Mouse (Mus musculus) heart, postnatal 10 days (tissue): ENCODE measurements around the gene Igflr1. TPM values are rescaled to one million over a fixed set of nuclear protein-coding genes. Genes with fewer than 3 reads are reported as not detected.
A peak's percentile ranks its signal among the peaks of the same experiment; 100 is the strongest.

Source experiments
- DNase-seq, 2 experiments: peaks; one replicate each; pipeline ENCODE4 v3.0.0; 2021
- intact Hi-C: fragments of 180-260 bp; cut with DNase I; formaldehyde crosslinking; loops from one replicate; pipeline ENCODE4 v1.15.1; 2025
- total RNA-seq, 2 experiments: library from RNA; stranded (reverse); gene quantifications; 2 replicates each; pipeline ENCODE4 v1.2.3; 2021

Gene Igflr1
- total RNA-seq, 2 experiments from 2014 or later, result 1.6 to 2.0 TPM

GRCm38 (mm10) chr7:30586455-30587020 is 21.3 kb downstream of the Igflr1 start:
- no peak for DNase-seq
- intact Hi-C loops, result loop anchor here (1.0 kb wide), 1 partner anchor 21 kb away; the partner anchor contains the start of gene Igflr1

DNA sequence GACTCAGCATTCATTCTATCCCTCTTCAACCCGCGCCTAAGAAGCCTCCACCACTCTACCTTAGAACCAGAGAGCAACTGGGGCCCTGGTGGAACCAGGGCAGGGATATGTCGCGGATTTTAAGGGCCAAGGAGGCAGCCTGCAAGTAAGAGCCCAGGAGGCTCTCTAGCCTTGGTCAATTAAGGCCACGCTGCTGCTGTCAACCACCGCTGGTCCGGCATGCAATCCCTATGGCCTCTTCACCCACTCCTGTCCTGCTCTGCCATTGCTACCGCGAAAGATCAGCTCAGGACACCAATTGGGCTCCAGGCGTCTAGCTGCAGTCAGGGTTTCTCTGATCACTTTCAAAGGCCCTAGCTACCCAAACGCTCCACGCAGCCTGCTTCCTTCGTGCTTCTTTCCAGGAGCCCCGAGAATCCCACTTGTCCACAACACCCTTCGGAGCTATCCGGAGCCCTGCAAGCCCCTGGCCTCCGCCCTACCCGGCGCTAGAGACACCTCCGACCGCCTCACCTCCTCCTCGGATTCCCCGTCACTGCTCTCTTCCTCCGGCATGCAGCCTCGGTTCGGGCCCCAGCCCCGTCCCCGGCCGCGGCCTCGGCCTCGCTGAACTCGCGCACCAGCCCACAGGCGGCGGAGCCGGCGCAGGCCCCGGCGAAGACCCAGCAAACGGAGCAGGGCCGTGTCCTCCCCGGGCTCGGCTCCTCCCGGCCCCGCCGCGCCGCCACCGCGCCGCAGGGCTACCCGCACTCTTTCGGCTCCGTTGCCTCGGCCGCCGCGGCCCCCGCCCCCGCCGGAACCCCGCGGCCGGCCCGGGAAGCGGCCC is 22.8 kb downstream of the Igflr1 start:
- peak; percentile 68 to 70 for DNase-seq

DNA sequence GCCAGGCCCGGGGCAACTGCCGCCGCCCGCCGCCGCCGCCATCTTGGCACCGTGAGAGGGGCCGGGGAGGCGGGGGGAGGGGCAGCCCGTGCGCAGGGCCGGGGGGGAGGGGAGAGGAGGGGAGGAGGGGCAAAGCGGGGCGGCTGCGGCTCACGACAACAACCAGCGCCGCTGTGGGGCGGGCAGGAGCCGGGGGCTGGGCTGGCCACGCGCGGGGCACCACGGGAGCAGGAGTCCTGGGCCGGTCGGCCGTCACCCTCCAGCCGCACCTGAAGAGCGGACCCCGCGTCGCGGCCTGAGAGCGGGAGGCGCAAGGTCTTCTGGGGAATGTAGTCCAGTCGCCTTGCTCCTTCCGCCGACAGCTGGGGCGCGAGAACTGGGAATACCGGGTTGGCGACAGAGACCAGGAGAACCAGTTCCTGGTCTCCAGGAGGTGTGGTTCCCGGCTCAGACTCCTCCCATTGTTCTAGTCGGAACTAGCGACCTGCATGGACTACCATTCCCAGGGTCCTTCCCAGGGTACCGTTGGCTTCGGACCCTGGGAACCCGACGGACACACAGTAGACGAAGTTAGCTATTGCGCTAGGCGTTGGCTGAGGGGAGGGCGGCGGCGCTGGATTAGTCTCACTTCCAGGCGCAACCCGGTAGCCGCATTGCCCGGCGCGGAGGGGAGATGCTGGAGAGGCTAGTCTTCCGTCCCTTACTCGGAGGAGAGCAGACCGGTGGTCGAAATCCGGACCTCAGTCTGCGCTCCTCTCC is 23.6 kb downstream of the Igflr1 start, which contains the start of gene Kmt2b:
TSS of gene Kmt2b (minus strand) at position 51 of the 759 bp plus-strand sequence.
- DNase-seq, result peak; percentile 96 to 98
- intact Hi-C loops, result loop anchor here (1.0 to 2.0 kb wide), 4 partner anchors 19 to 270 kb away; partner anchors contain the start of gene Tmem147

More for the DNA sequence above, 22.8 kb downstream of the Igflr1 start:
- intact Hi-C loops, result loop anchor here (1.0 to 2.0 kb wide), 2 partner anchors 23 to 271 kb away; partner anchors contain the start of gene Igflr1

DNA sequence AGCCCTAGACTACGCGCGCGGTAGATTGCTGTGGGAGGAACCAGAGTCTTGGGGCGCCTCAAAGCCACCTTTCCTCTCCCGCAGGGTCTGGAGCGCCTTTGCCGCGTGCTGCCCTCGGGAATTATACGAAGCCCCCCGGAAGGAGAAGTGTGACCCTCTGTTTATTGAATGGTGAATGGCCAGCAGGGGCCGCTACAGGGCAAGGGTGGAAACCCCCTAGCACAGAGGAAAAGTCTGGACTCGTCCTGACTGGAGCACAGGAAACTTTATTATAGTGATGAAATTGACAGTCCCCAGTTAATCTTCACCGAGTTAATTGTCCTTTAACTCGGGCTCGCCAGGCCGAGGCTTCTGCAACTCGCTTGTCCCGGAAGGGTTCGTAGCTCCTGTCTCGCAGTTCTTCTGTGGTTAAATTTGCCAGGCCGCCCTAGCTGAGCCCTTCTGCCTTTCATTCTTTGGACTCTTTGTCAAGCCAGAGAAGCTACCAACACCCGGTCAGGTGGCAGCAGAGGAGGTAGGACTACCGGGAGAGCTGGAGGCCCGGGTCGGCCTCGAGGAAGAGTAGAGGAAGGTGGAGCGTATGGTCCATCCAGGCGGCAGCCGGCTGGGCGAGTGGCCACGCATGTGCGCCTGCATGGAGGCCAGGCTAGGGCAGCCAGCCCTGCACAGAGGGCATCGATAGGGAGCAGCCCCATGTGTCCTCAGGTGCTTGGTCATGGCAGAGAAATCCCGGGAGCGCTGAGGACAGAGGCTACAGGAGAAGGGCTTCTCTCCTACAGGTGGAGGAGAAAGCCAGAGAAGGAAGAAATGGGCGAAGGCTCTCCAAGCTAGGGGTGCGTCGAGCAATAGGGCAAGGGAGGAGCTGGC is 24.4 kb downstream of the Igflr1 start:
- intact Hi-C loops, result loop anchor here (1.0 to 10.0 kb wide), 6 partner anchors 19 to 375 kb away; partner anchors contain the start of gene Tmem147
- peak; percentile 88 to 92 for DNase-seq

DNA sequence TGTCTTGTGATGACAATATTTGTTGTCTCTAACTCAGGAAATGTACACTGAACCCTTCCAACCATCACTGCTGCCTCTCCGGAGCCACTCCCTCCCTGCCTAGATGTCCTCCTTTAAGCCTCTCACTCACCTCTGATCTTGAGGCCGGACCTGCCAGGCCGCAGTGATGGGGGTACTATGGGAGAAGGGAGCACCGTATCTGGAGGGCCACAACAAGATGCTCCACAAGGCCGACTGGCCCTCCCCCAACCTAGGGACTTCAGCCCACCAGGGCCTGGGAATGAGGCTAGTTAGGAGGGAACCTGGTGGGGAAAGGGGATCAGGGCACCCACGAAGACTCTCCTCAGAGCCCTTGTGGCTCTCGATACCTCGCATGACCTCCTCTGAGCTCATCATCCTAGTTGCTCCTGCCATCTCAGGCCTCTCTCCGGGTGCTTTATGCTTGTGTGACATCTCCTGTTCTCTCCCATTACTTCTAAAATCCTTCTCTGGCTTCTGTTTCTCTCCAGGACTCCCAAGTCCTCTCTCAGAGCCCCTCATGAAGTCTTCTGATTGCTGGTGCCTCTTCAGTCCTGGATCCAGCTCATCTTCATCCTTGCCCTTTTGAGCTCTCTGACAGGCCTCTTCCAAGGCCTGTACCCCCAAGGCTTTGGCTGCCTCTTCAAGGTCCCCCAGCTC is 25.8 kb downstream of the Igflr1 start:
- intact Hi-C loops, result loop anchor here (5.0 to 10.0 kb wide), 2 partner anchors 311 to 374 kb away; no protein-coding TSS in a partner anchor
- DNase-seq, result no peak

- intact Hi-C loops, result loop anchor here (5.0 to 10.0 kb wide), 2 partner anchors 311 to 373 kb away; no protein-coding TSS in a partner anchor
Measured at GRCm38 (mm10) chr7:30591605-30591951, 26.4 kb downstream of the Igflr1 start.

GRCm38 (mm10) chr7:30592772-30593423 is 27.7 kb downstream of the Igflr1 start:
- no peak for DNase-seq
- intact Hi-C loops, result loop anchor here (5.0 to 10.0 kb wide), 2 partner anchors 309 to 372 kb away; no protein-coding TSS in a partner anchor

More at GRCm38 (mm10) chr7:30591605-30591951, 26.4 kb downstream of the Igflr1 start:
- no peak for DNase-seq

GRCm38 (mm10) chr7:30593579-30594509 is 28.6 kb downstream of the Igflr1 start:
- DNase-seq, result no peak
- intact Hi-C loops, result loop anchor here (5.0 to 10.0 kb wide), 2 partner anchors 308 to 371 kb away; no protein-coding TSS in a partner anchor

DNA sequence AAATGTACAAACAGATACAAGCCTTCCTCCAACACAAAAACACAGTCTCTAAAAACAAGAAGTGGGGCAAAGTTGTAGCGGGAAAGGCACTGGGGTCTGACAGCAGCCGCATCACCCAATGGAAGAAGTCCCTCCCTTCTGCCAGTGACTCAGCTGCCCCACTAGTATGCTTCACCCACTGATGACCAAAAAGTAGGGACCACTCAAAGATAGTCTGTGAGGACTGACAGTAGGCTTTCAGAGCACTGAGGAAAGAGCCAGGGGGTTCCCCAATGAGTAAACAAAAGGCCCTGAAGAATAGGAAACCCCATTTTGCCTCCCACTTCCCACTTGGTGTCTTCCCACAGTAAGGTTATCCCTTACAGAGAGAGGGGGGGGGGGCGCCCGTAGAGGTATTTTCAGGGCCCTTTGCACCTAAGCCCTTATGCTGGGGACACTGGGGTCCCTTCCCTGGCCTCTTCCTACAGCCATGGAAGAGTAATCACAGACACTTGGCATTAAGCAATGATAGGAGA is 29.3 kb downstream of the Igflr1 start:
- intact Hi-C loops, result loop anchor here (5.0 to 10.0 kb wide), 2 partner anchors 308 to 370 kb away; no protein-coding TSS in a partner anchor
- DNase-seq, result no peak

- intact Hi-C loops, result loop anchor here (10.0 kb wide), 1 partner anchor 369 kb away; no protein-coding TSS in a partner anchor
- DNase-seq, result no peak
Measured at GRCm38 (mm10) chr7:30596093-30596492, 30.9 kb downstream of the Igflr1 start.

- no peak for DNase-seq
- intact Hi-C loops, result loop anchor here (10.0 kb wide), 1 partner anchor 368 kb away; no protein-coding TSS in a partner anchor
Measured at GRCm38 (mm10) chr7:30596811-30597210, 31.6 kb downstream of the Igflr1 start.

DNA sequence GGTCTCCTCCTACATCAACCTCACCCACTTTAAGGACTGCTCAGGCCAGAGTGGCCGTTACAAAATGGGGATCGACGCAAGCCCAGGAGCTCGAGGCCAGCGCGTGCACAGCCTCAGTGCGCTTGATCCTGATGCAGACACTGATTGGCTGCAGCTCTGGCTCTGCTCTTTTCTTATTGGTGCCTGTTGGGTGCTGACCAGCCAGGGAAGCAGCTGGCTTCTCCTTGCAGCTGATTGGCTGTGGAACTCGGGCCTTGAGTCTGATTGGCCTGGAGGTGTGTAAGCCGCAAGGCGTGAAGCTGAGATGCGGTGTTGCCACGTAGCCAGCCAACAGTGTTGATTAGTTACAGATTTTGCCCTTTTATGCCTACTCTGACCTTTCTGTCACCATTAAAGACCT is 33.6 kb downstream of the Igflr1 start, which contains the start of gene Zbtb32:
TSS of gene Zbtb32 (minus strand) at position 124 of the 400 bp plus-strand sequence.
- no peak for DNase-seq
- intact Hi-C loops, result loop anchor here (10.0 kb wide), 1 partner anchor 366 kb away; no protein-coding TSS in a partner anchor

DNA sequence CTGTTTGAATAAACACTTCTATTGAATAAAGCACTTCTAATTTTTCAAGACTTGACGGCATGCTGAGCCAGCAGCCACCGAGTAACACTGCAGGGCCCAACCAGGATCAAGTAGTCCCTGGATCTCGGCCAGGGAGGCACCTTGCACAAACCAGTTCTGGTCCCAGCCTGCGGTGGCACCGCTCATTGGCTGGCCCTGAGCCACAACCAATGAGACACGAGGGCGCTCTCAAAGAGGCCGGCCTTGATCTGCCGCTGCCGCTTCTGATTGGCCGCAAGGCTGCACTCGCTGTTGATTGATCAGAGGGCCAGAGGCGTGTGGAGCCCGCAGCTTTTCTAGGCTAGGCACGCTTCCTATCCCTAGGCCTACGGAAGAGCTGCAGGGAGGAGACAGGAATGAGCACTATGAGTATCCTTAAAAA is 34.7 kb downstream of the Igflr1 start:
- intact Hi-C loops, result loop anchor here (10.0 kb wide), 1 partner anchor 365 kb away; no protein-coding TSS in a partner anchor
- DNase-seq, result peak; percentile 93

DNA sequence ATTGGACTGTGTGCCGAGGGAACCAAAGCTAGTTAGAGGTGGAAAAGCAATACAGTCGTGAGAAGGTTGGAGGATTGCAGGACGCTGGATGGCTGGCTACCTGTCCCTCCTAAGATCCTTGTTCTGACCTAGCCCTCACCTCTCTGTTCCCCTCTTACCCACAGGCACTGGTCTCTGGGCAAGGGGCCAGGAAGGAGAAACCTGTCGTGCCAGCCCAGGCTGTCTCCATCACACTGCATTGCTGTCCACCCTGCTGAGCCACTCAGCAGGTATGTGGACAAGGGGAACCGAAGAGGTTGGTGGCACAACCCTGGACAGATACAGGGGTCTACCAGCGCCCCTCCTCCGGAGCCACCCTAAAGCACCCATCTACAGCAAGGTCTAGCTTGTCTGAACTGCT is 35.4 kb downstream of the Igflr1 start:
- no peak for DNase-seq
- intact Hi-C loops, result no loop called here

GRCm38 (mm10) chr7:30602583-30602982 is 37.4 kb downstream of the Igflr1 start:
- intact Hi-C loops, result no loop called here
- no peak for DNase-seq

DNA sequence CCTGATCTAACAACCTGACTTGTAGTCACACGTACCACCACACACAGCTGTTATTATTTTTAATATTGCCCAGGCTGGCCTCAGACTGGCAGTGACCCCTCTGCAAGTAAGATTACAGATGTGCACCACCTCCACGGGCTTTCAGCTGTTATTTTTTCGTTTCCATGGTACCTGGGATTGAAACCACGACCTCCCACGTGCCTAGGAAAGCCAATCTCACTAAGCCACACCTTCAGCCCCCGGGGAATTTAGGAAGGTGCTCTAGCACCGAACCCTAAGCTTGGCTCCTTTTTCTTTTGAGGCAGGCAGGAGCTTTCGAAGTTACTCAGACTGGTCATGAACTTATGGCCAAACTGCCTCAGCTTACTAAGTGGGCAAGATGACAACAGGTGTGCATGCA is 39.2 kb downstream of the Igflr1 start:
- DNase-seq, result no peak
- intact Hi-C loops, result no loop called here

DNA sequence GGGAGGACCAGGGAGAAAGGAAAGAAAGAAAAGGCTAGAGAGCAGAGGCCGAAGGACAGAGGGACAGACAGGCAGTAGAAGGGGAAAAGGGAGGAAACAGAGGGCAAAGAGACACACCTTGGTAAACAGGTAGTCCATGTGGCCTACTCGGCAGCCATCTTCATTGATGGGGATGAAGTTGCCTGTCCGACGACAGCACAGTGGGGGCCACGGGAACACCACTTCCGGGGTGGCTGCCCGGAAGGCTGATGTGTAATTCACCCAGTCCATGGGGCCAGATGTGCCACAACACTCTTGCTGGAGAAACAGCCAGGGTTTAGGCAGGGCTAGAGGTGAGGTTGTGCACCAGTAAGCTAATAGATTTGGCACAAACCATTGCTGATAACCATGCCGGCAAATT is 39.7 kb downstream of the Igflr1 start:
- intact Hi-C loops, result loop anchor here (5.0 kb wide), 1 partner anchor 113 kb away; the partner anchor contains the start of gene Prodh2
- no peak for DNase-seq
